Mouse (Mus musculus) left cerebral cortex, postnatal 36 days (tissue): ENCODE measurements around the gene Ccdc177. TPM values are rescaled to one million over a fixed set of nuclear protein-coding genes. Genes with fewer than 3 reads are reported as not detected.

Experiments
- total RNA-seq, 2 experiments: library from RNA; stranded (reverse); gene quantifications; 2 replicates each; pipeline ENCODE4 v1.2.3; 2021

Ccdc177 gene
- total RNA-seq, 2 experiments from 2014 or later, result 14.5 to 15.7 TPM

Other genes starting within 250 kb of the Ccdc177 start
- gene Galnt16, start 242.4 kb downstream of the Ccdc177 start, total RNA-seq, result 10 to 100 TPM; 85.7 to 87.4 TPM
- 10 to 100 TPM; 36.7 to 37.6 TPM for gene Slc39a9, start 116.8 kb downstream of the Ccdc177 start, total RNA-seq
- gene Erh, start 116.3 kb downstream of the Ccdc177 start, total RNA-seq, result 10 to 100 TPM; 35.8 to 37.8 TPM
- 1 to 10 TPM; 2.1 to 2.8 TPM for gene Plekhd1, start 68.1 kb downstream of the Ccdc177 start, total RNA-seq
- gene Susd6, start 29.8 kb upstream of the Ccdc177 start, total RNA-seq, result 10 to 100 TPM; 31.6 to 40.0 TPM
- 100 to 1,000 TPM; 256 to 346 TPM for gene Srsf5, start 184.8 kb upstream of the Ccdc177 start, total RNA-seq
- not detected for gene Slc10a1, start 208.0 kb upstream of the Ccdc177 start, total RNA-seq